Mouse (Mus musculus): Measurements from ENCODE around the gene Gpatch1. TPM values are rescaled to one million over a fixed set of nuclear protein-coding genes. Genes with fewer than 3 reads are reported as not detected.

Gene Gpatch1
- total RNA-seq (2021): 10 to 100 TPM; 23.3 to 24.4 TPM
- long read RNA-seq, experiment 1, transcript Gpatch1-201 (20 exons, 3,065 nt): major isoform, 32 of 40 reads
- long read RNA-seq, experiment 1, partial matches to known transcripts: 3 of 40 reads
- long read RNA-seq, experiment 1, other reads (novel, unspliced or antisense): 5 of 40 reads
- long read RNA-seq, experiment 2, transcript Gpatch1-201 (20 exons, 3,065 nt): major isoform, 20 of 29 reads
- long read RNA-seq, experiment 2, partial matches to known transcripts: 4 of 29 reads
- long read RNA-seq, experiment 2, other reads (novel, unspliced or antisense): 5 of 29 reads

GRCm38 (mm10) chr7:35317729-35318609 lies at the start of gene Gpatch1:
Gene Gpatch1, minus strand, starts transcription at chr7:35318440.
- peak; percentile 96 to 100 for DNase-seq (ENCODE audit: low spot score in 2 of 2)

- DNase-seq (ENCODE audit: low spot score in 2 of 2): no peak
These were observed 47.1 kb upstream of the Gpatch1 start for GRCm38 (mm10) chr7:35365161-35365910.

GRCm38 (mm10) chr7:35362868-35363267 lies 44.6 kb upstream of the Gpatch1 start:
- DNase-seq (ENCODE audit: low spot score in 2 of 2): no peak

- DNase-seq (ENCODE audit: low spot score in 2 of 2): no peak
These were observed 44.0 kb upstream of the Gpatch1 start for GRCm38 (mm10) chr7:35362253-35362652.

- no peak for DNase-seq (ENCODE audit: low spot score in 2 of 2)
These were observed 39.4 kb upstream of the Gpatch1 start for GRCm38 (mm10) chr7:35357621-35358020.

GRCm38 (mm10) chr7:35355303-35355872 lies 37.1 kb upstream of the Gpatch1 start:
- DNase-seq (ENCODE audit: low spot score in 2 of 2): no peak

- no peak for DNase-seq (ENCODE audit: low spot score in 2 of 2)
These were observed 35.1 kb upstream of the Gpatch1 start for GRCm38 (mm10) chr7:35353306-35353705.

- no peak for DNase-seq (ENCODE audit: low spot score in 2 of 2)
These were observed 32.9 kb upstream of the Gpatch1 start for GRCm38 (mm10) chr7:35351155-35351554.

- DNase-seq (ENCODE audit: low spot score in 2 of 2): no peak
These were observed 31.8 kb upstream of the Gpatch1 start for GRCm38 (mm10) chr7:35349886-35350684.

- DNase-seq (ENCODE audit: low spot score in 2 of 2): no peak
These were observed 30.8 kb upstream of the Gpatch1 start for GRCm38 (mm10) chr7:35349022-35349421.

- DNase-seq (ENCODE audit: low spot score in 2 of 2): no peak
These were observed 29.9 kb upstream of the Gpatch1 start for GRCm38 (mm10) chr7:35347918-35348700.

GRCm38 (mm10) chr7:35344785-35345330 lies 26.6 kb upstream of the Gpatch1 start:
- no peak for DNase-seq (ENCODE audit: low spot score in 2 of 2)

GRCm38 (mm10) chr7:35342498-35342897 lies 24.3 kb upstream of the Gpatch1 start:
- DNase-seq (ENCODE audit: low spot score in 2 of 2): peak in 1 of 2 experiments; percentile 8

GRCm38 (mm10) chr7:35341282-35341681 lies 23.0 kb upstream of the Gpatch1 start:
- DNase-seq (ENCODE audit: low spot score in 2 of 2): no peak

GRCm38 (mm10) chr7:35340196-35340595 lies 22.0 kb upstream of the Gpatch1 start:
- peak in 1 of 2 experiments; percentile 12 for DNase-seq (ENCODE audit: low spot score in 2 of 2)

- peak in 1 of 2 experiments; percentile 6 for DNase-seq (ENCODE audit: low spot score in 2 of 2)
These were observed 16.6 kb upstream of the Gpatch1 start for GRCm38 (mm10) chr7:35334527-35335452.

- peak; percentile 100 for DNase-seq (ENCODE audit: low spot score in 2 of 2)
These were observed 15.7 kb upstream of the Gpatch1 start, which contains the start of gene Rhpn2 for GRCm38 (mm10) chr7:35333692-35334526. Gene Rhpn2, plus strand, starts transcription at chr7:35334170.
